Mouse (Mus musculus): ENCODE data around the gene Camta1. TPM values are rescaled to one million over a fixed set of nuclear protein-coding genes. Genes with fewer than 3 reads are reported as not detected.
A peak's percentile ranks its signal among the peaks of the same experiment; 100 is the strongest.

Gene Camta1
- polyA plus RNA-seq, 1 experiment from 2014 or later = 122 TPM

DNA sequence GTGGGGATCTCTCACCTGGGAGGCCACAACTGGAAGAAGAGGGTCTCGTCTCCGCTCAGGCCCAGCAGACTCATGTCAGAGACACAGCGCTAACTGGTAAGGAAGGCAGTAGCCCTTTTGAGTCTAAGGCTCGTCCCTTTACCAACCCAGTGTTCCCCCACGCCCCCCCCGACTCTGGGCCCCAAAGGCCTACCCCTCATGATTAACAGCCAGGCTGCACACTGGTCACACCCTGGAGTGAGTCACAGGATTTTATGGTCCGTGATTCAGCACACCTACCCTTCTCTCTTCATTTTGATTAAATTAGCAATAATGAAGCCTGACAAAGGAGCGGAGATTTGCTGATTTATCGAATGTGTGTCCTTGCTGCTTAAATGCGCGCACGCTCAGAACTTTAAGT lies 515.0 kb downstream of the Camta1 start:
- H3K27ac ChIP-seq = no peak overlapping the region
- no peaks in the 10 kb centered on the region for H3K9me3 ChIP-seq
- H3K4me1 ChIP-seq = peaks cover 7% of the 10 kb centered on the region
- H3K4me3 ChIP-seq = no peak overlapping the region
- H3K36me3 ChIP-seq (replicated peaks) = no peaks in the 10 kb centered on the region
- 0 out of 2 replicates have a peak, but pooled peaks cover 6% of the 10 kb centered on the region for H3K27me3 ChIP-seq (ENCODE audit: poor library complexity, severe bottlenecking)
- DNase-seq (ENCODE audit: extremely low spot score, low spot score) = no peak
- WGBS = 88% methylated on average over 12 of the region's 12 CpGs

DNA sequence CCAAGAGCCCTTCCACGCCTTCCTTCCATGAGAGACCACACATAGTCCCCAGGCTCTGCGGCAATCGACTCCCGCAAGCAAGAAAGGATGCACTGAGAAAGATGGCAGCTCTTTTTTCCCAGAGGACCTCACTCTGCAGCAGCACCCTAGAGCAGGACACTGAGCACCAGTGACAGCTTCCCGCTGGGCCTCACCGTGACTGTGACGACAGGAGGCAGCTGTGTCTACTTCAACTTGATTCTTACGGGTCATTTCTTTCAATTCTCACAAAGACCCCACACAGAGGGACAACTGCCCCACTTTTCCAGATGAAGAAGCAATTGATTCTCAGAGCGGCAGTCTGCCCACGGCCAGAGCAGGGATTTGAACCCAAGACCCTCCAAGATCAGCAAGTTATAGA lies 516.9 kb downstream of the Camta1 start:
- Histone ChIP-seq H3K27ac (no peak overlapping the region), H3K4me1 (peaks cover 6% of the 10 kb centered on the region), H3K4me3 (no peak overlapping the region), H3K27me3 (ENCODE audit: poor library complexity, severe bottlenecking) (0 out of 2 replicates have a peak, but pooled peaks cover 6% of the 10 kb centered on the region), H3K9me3 (no peaks in the 10 kb centered on the region), H3K36me3 (replicated peaks) (no peaks in the 10 kb centered on the region)
- DNase-seq (ENCODE audit: extremely low spot score, low spot score) = no peak
- WGBS = 78% methylated on average over 10 of the region's 10 CpGs

DNA sequence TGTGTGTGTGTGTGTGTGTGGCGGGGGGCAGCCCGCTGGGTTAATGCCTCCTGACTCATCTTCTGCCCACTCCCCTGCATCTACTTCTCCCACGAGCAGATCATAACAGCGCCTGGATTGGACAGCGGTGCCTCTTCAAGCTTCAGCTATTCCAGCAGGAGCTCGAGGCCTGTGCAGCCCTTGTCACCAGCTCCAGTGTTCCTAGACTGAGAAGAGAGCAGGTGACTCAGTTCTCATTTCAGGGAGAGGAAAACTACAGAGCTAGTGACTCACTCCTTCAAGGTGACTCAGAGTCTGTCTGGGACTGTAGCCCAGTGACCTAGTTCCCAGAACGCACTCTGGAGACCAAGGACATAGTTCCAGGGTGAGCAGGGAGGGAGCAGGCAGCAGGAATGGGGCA lies 522.3 kb downstream of the Camta1 start:
- Histone ChIP-seq H3K9me3 (no peaks in the 10 kb centered on the region), H3K27ac (no peak overlapping the region), H3K27me3 (ENCODE audit: poor library complexity, severe bottlenecking) (peaks cover 4% of the 10 kb centered on the region; the same call in 1 of the 2 replicates), H3K4me3 (no peak overlapping the region), H3K36me3 (replicated peaks) (no peaks in the 10 kb centered on the region), H3K4me1 (peaks cover 9% of the 10 kb centered on the region)
- no peak for DNase-seq (ENCODE audit: extremely low spot score, low spot score)
- WGBS = 89% methylated on average over 7 of the region's 7 CpGs

DNA sequence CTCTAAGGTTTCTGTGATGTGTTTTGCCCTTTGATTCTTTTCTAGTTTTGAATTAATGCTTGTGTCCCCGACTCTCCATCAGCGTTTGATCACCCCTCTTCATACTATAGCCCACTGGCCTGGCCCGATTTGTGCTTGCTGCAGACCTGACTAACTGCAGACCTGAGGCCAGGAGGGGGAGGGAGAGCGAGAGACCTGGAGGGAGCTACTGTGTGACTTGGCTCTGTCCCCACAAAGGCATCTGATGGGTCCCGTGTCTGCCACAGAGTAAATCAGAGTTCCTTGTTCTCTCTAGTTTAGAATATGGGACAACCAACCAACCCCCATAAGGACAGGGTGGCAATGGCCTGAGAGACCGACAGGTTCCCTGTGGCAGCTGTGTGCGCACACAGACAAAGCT lies 522.7 kb downstream of the Camta1 start:
- H3K27me3 ChIP-seq (ENCODE audit: poor library complexity, severe bottlenecking) = peaks cover 4% of the 10 kb centered on the region; the same call in 1 of the 2 replicates
- H3K36me3 ChIP-seq (replicated peaks) = no peaks in the 10 kb centered on the region
- 90% methylated on average over 7 of the region's 7 CpGs for WGBS
- H3K27ac ChIP-seq = no peak overlapping the region
- peaks cover 9% of the 10 kb centered on the region for H3K4me1 ChIP-seq
- H3K9me3 ChIP-seq = no peaks in the 10 kb centered on the region
- no peak overlapping the region for H3K4me3 ChIP-seq
- no peak for DNase-seq (ENCODE audit: extremely low spot score, low spot score)

DNA sequence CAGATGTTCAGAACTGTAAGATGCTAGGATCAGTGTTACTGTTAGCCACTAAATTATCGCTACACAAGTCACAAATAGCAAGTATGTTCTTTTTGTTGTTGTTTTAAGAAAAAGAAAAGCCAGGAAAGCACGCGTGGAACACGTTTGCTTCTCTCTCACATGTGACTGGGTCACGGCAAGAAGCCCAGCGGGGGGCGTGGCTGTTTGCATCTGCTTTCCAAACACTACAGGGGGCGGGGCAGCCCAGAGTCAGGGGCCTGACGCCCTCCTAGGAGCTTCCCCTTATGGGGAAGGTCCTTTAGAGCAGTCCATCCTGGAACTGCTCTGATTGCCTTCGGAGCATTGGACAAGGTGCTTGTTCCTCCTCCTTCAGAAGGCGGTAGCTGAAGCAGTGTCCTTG lies 524.1 kb downstream of the Camta1 start:
- Histone ChIP-seq H3K27me3 (ENCODE audit: poor library complexity, severe bottlenecking) (peaks cover 4% of the 10 kb centered on the region; the same call in 1 of the 2 replicates), H3K4me1 (peaks cover 14% of the 10 kb centered on the region), H3K27ac (no peak overlapping the region), H3K4me3 (no peak overlapping the region), H3K36me3 (replicated peaks) (no peaks in the 10 kb centered on the region), H3K9me3 (no peaks in the 10 kb centered on the region)
- WGBS = 30% methylated on average over 11 of the region's 11 CpGs
- no peak for DNase-seq (ENCODE audit: extremely low spot score, low spot score)

DNA sequence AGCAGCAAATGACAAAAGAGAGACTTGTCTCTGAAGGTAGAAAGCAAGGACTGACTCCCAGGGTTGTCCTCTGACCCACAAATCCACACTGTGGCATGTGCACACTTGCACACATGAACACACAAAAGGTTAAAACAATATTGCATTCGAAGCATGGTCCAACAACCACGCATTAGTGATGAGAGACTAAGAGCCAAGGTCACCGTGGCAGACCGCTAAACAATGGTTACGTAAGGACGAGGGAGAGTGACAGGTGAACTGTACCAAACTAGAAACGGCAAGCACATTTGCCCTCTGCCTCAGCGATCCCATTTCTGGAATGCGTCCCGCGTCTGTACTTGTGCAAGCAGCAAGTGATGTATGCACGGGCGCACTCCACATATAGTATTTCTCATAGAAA lies 525.3 kb downstream of the Camta1 start:
- H3K27me3 ChIP-seq (ENCODE audit: poor library complexity, severe bottlenecking) = peaks cover 4% of the 10 kb centered on the region; the same call in 1 of the 2 replicates
- H3K4me3 ChIP-seq = no peak overlapping the region
- 91% methylated on average over 13 of the region's 13 CpGs for WGBS
- H3K36me3 ChIP-seq (replicated peaks) = no peaks in the 10 kb centered on the region
- no peaks in the 10 kb centered on the region for H3K9me3 ChIP-seq
- DNase-seq (ENCODE audit: extremely low spot score, low spot score) = no peak
- no peak overlapping the region for H3K27ac ChIP-seq
- peaks cover 20% of the 10 kb centered on the region for H3K4me1 ChIP-seq

DNA sequence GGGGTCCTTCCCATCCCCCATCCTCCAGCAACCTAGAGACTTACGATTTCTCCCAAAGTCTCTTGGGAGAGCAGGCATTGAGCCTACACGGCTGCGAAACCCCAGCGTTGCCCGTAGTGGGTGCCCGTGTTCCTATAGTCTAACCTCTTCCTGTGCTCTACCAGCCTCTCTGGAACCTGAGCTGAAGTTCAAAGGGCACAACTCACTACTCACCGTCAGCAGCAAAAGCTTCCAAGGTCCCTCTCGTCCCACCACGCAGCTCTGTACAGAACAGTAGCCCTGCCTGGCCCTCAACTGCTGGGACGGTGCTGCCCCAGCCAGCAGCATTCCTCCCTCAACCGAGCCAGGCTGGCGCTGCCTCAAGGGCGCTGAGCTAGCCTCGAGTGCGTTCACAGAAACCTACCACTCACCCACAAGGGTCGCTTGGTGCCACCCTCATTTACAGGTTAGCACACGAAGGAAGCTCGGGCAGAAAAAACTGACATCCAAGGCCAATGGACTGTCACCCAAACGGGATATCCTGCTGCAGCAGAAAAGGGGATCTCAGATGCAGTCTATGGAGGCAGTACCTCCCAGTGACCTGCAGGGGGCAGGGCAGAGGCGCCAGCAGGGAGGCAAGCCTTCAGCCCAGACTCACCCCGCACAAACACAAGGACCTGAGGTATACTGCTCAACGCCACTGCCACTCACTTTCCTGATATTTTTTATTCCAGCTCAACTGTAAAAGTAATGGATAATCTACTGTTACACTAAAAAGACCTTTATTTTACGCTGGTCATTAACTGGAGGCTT lies 526.5 kb downstream of the Camta1 start:
- whole genome bisulfite sequencing = 49% methylated on average over 23 of the region's 23 CpGs
- Histone ChIP-seq H3K4me3 (no peak overlapping the region), H3K36me3 (replicated peaks) (no peaks in the 10 kb centered on the region), H3K27ac (no peak overlapping the region), H3K9me3 (no peaks in the 10 kb centered on the region), H3K4me1 (peaks cover 20% of the 10 kb centered on the region), H3K27me3 (ENCODE audit: poor library complexity, severe bottlenecking) (peaks cover 4% of the 10 kb centered on the region; the same call in 1 of the 2 replicates)
- DNase-seq (ENCODE audit: extremely low spot score, low spot score) = peak; percentile 64

DNA sequence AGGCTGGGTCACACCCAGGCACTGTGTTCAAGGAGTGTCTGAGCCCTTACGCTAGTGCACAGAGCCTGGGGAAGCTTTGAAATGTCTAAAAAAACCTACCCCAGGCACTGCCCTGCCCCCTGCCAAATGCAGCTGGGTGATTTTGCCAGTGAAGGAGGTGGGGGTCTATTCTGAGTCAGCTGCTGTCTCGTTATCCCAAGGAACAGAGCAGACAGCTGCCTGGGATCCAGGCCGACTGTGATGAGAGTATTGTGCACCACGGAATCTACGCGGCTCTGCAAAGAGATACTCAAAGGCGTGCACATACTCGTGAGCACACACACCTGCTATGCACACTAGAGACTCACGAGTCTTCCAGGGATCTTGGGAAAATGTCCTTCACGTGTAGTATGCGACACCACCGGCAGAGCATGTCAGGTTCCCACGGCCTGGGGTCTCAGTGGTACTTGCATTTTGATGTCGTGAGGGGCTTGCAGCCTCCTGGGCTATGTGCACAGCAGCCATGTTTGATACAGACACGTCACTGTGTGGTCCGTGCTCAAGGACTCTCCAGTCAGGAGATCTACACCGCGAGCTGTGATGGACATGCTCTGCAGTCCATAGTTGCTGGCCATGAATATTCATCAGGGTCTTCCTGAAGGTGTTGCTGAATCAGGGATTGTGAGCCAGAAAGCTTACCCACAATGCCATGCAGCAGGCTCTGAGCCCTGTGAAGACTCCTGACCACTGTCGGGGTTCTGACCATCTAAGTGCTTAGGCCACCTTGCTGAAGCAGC lies 529.4 kb downstream of the Camta1 start:
- Histone ChIP-seq H3K27ac (no peak overlapping the region), H3K4me1 (peaks cover 11% of the 10 kb centered on the region), H3K36me3 (replicated peaks) (no peaks in the 10 kb centered on the region), H3K27me3 (ENCODE audit: poor library complexity, severe bottlenecking) (no peaks in the 10 kb centered on the region), H3K4me3 (no peak overlapping the region), H3K9me3 (no peaks in the 10 kb centered on the region)
- 87% methylated on average over 19 of the region's 19 CpGs for WGBS
- no peak for DNase-seq (ENCODE audit: extremely low spot score, low spot score)

DNA sequence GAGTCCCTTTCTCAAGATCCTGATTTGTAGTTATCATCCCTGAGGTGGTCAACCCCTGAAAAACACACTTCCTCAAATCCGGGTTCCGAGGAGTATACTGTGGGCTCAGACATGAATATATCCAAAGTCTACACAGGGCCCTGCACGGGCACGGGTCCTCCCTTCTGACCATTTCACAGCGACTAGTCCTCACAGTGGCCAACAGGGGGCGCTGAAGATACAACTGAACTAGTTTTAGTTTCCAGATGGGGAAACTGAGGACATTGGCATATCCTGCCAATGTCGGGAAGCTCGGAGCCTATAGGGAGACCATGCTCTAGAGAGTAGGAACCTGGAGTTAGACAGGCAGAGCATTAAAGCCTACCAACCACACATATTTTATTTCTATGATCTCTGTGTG lies 530.7 kb downstream of the Camta1 start:
- no peaks in the 10 kb centered on the region for H3K36me3 ChIP-seq (replicated peaks)
- peaks cover 11% of the 10 kb centered on the region for H3K4me1 ChIP-seq
- 73% methylated on average over 8 of the region's 8 CpGs for WGBS
- no peaks in the 10 kb centered on the region for H3K27me3 ChIP-seq (ENCODE audit: poor library complexity, severe bottlenecking)
- H3K9me3 ChIP-seq = no peaks in the 10 kb centered on the region
- H3K4me3 ChIP-seq = no peak overlapping the region
- H3K27ac ChIP-seq = no peak overlapping the region
- no peak for DNase-seq (ENCODE audit: extremely low spot score, low spot score)

DNA sequence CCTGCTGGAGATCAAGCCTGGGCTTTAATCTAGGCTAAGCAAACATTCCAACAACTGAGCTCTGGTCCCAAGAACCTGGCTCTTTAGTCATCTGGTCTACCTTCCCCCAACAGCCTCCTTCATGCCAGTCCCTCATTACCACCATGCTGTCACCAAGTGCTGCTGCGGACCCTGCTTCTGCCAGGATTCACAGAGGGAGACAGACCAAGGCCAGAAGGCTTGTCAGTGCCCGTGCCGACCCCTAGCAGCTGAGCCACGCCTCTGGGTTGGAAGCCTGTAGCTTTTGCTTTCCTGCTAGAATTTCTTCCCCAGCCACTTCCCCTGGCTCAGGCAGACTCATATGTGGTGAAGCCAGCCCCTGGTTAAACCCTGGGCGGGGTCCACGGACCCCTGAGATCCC lies 533.6 kb downstream of the Camta1 start:
- Histone ChIP-seq H3K27me3 (ENCODE audit: poor library complexity, severe bottlenecking) (no peaks in the 10 kb centered on the region), H3K9me3 (no peaks in the 10 kb centered on the region), H3K4me3 (no peak overlapping the region), H3K36me3 (replicated peaks) (no peaks in the 10 kb centered on the region), H3K4me1 (peaks cover 11% of the 10 kb centered on the region), H3K27ac (no peak overlapping the region)
- WGBS = 80% methylated on average over 6 of the region's 6 CpGs
- DNase-seq (ENCODE audit: extremely low spot score, low spot score) = no peak

DNA sequence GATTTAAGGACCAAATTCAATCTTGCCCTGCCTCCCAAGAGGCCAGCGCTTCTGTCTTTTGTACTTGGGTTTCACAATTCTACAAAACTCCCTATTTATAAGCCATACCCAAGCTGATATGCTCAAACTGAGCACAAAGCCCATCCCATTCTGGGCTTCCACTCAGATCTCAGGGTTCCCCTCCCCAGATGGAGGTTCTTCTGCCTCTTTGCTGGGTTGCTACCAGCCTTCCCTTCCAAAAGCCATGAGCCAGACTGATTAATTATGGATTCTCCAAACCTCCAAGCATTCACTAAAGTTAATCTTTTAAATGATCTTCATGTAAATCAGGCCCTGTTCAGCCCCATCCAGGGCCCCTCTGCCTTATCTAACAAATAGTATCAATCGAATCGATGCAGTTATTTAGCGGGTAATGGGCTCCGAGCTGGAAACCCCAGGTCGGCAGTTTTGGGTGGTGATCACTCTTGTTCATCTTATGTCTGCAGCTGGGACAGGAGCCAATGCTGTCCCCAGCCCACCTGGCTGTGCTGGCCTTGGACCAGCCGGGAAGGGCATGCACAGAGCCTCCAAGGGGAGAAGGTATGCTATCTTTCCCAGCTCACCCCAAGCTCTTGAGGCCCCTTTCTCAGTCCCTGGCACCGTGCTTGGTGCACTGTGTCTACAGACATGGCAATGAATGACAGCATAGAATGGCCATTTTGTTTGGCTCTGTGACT lies 534.5 kb downstream of the Camta1 start:
- Histone ChIP-seq H3K36me3 (replicated peaks) (no peaks in the 10 kb centered on the region), H3K27me3 (ENCODE audit: poor library complexity, severe bottlenecking) (no peaks in the 10 kb centered on the region), H3K9me3 (no peaks in the 10 kb centered on the region), H3K27ac (no peak overlapping the region), H3K4me1 (peaks cover 3% of the 10 kb centered on the region), H3K4me3 (no peak overlapping the region)
- no peak for DNase-seq (ENCODE audit: extremely low spot score, low spot score)
- WGBS = 92% methylated on average over 8 of the region's 8 CpGs

DNA sequence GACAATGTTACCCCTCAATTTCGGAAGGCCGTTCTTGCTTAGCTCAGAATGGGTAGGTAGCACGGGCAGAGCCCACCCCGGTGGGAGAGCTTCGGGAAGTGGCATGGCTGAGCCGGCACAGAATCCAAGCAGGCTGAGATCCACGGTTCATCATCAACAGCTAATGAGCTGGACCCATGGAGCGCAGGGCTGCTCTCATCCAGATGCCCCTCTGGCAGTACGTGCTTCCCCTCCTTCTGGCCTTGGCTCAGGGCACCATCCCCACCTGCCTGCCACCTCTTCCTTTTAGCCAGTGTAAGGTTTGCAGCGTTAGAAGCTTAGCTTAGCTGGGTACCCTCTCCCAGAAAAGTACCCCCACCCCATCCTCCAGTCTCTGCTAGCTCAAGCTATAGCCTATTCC lies 545.2 kb downstream of the Camta1 start:
- Histone ChIP-seq H3K4me3 (no peak overlapping the region), H3K4me1 (no peaks in the 10 kb centered on the region; the same call in 1 of the 2 replicates), H3K27ac (no peak overlapping the region), H3K27me3 (ENCODE audit: poor library complexity, severe bottlenecking) (no peaks in the 10 kb centered on the region), H3K36me3 (replicated peaks) (no peaks in the 10 kb centered on the region), H3K9me3 (no peaks in the 10 kb centered on the region)
- WGBS = 86% methylated on average over 10 of the region's 10 CpGs
- DNase-seq (ENCODE audit: extremely low spot score, low spot score) = no peak
